Mouse (Mus musculus) midbrain, embryonic 11.5 days (tissue): ENCODE data around the gene Olfr1128. TPM values are rescaled to one million over a fixed set of nuclear protein-coding genes. Genes with fewer than 3 reads are reported as not detected.
"Not testable (repeated sequence)": the region's sequence is repeated elsewhere in the genome, so short reads cannot be mapped to it uniquely, and the experiment has no call there.

ENCODE experiments used
- ATAC-seq: fragments of 200-750 bp; cut with Nextera tagmentation; 2 replicates; pipeline ENCODE4 v1.8.0; 2017; ENCODE audit warnings: moderate TSS enrichment, moderate library complexity; ENCODE audit not compliant: low FRiP score
- DNase-seq: peaks from one replicate; pipeline ENCODE4 v3.0.0; 2015; ENCODE audit warnings: low spot score; ENCODE audit errors: missing footprints
- H3K27ac ChIP-seq: fragments of 300-500 bp; sonication (generic); 2 replicates; pipeline ENCODE4 v1.5.1; 2014; ENCODE audit warnings: low read depth, low read length
- H3K27me3 ChIP-seq: fragments of 300-500 bp; sonication (generic); 2 replicates; pipeline ENCODE4 v1.6.1; 2014; ENCODE audit warnings: mild to moderate bottlenecking, low read length, moderate library complexity, mixed read lengths; ENCODE audit not compliant: control insufficient read depth, insufficient read depth
- H3K36me3 ChIP-seq: fragments of 300-500 bp; sonication (generic); 2 replicates; pipeline ENCODE4 v1.6.1; 2014; ENCODE audit warnings: mild to moderate bottlenecking, low read length, moderate library complexity, mixed read lengths; ENCODE audit not compliant: control insufficient read depth, insufficient read depth
- H3K4me1 ChIP-seq: fragments of 300-500 bp; sonication (generic); 2 replicates; pipeline ENCODE4 v1.6.1; 2014; ENCODE audit warnings: low read length; ENCODE audit not compliant: control insufficient read depth, insufficient read depth
- H3K4me2 ChIP-seq: fragments of 300-500 bp; sonication (generic); 2 replicates; pipeline ENCODE4 v1.6.1; 2014; ENCODE audit warnings: mild to moderate bottlenecking, moderate library complexity
- H3K4me3 ChIP-seq: fragments of 300-500 bp; sonication (generic); 2 replicates; pipeline ENCODE4 v1.5.1; 2014; ENCODE audit warnings: low read depth, low read length
- H3K9ac ChIP-seq: fragments of 300-500 bp; sonication (generic); 2 replicates; pipeline ENCODE4 v1.6.1; 2014; ENCODE audit warnings: low read length
- H3K9me3 ChIP-seq: fragments of 300-500 bp; sonication (generic); 2 replicates; pipeline ENCODE4 v1.6.1; 2016; ENCODE audit warnings: low read length; ENCODE audit not compliant: control insufficient read depth
- WGBS: fragments of 180-500 bp; shearing (Covaris S2); extraction: QIAGEN DNeasy Blood & Tissue Kit; methylation state at CpG from one replicate; pipeline ENCODE4 v1.1.7; 2014; 5-methylcytosine and 5-hydroxymethylcytosine counted together
- polyA plus RNA-seq: library from polyadenylated mRNA; unstranded; fragments of >200 nt; fragmentation: Nextera tagmentation; extraction: Ambion mirVana; gene quantifications from 2 replicates; pipeline ENCODE4 v1.2.1, GENCODE M21; 2014

The Olfr1128 gene
- polyA plus RNA-seq, 1 experiment from 2014 or later, result not detected

GRCm38 (mm10) chr2:87506265-87506664, 39.1 kb downstream of the Olfr1128 start, which contains the start of gene Pramel6:
Gene Pramel6 (plus strand): TSS chr2:87506565.
- Histone ChIP-seq H3K27ac (no peak within 1 kb of the TSS), H3K27me3 (no peaks in the 10 kb centered on the region), H3K4me1 (no peaks in the 10 kb centered on the region), H3K36me3 (no peaks in the 10 kb centered on the region), H3K9me3 (no peaks in the 10 kb centered on the region), H3K4me3 (no peak within 1 kb of the TSS), H3K4me2 (no peak within 1 kb of the TSS), H3K9ac (no peak within 1 kb of the TSS)
- DNase-seq (no peak), ATAC-seq (no peak)
- 88% methylated on average over 6 of the region's 6 CpGs for WGBS

- not testable (repeated sequence) for H3K27me3 ChIP-seq, H3K4me3 ChIP-seq, DNase-seq, ATAC-seq, H3K27ac ChIP-seq, H3K36me3 ChIP-seq, H3K9ac ChIP-seq, H3K4me1 ChIP-seq, H3K9me3 ChIP-seq, H3K4me2 ChIP-seq
- WGBS, result 76% methylated on average over 4 of the region's 5 CpGs
Measured at GRCm38 (mm10) chr2:87496993-87497392, 48.3 kb downstream of the Olfr1128 start, which contains the start of gene Pramel7. Gene Pramel7 (minus strand): TSS chr2:87497093.

Other genes starting within 250 kb of the Olfr1128 start
- not detected in 2 replicates for gene Olfr1118, start 238.0 kb downstream of the Olfr1128 start, polyA plus RNA-seq
- gene Olfr1120, start 190.7 kb downstream of the Olfr1128 start, polyA plus RNA-seq, result not detected in 2 replicates
- not detected in 2 replicates for gene Olfr1121, start 175.6 kb downstream of the Olfr1128 start, polyA plus RNA-seq
- gene Olfr1122, start 159.7 kb downstream of the Olfr1128 start, polyA plus RNA-seq, result not detected in 2 replicates
- not detected in 2 replicates for gene Olfr1123, start 128.9 kb downstream of the Olfr1128 start, polyA plus RNA-seq
- not detected in 2 replicates for gene Olfr1124, start 115.3 kb downstream of the Olfr1128 start, polyA plus RNA-seq
- not detected in 2 replicates for gene Olfr1126, start 91.6 kb downstream of the Olfr1128 start, polyA plus RNA-seq
- gene Pramel7, start 48.4 kb downstream of the Olfr1128 start, polyA plus RNA-seq, result not detected in 2 replicates
- gene Pramel6, start 39.0 kb downstream of the Olfr1128 start, polyA plus RNA-seq, result not detected in 2 replicates
- gene Olfr153, start 13.7 kb downstream of the Olfr1128 start, polyA plus RNA-seq, result not detected in 2 replicates
- gene Olfr1129, start 28.4 kb upstream of the Olfr1128 start, polyA plus RNA-seq, result not detected in 2 replicates
- not detected in 2 replicates for gene Olfr1130, start 60.7 kb upstream of the Olfr1128 start, polyA plus RNA-seq
- gene Olfr1131, start 81.6 kb upstream of the Olfr1128 start, polyA plus RNA-seq, result not detected in 2 replicates
- not detected in 2 replicates for gene Olfr1132, start 92.0 kb upstream of the Olfr1128 start, polyA plus RNA-seq
- not detected in 2 replicates for gene Olfr1133, start 101.8 kb upstream of the Olfr1128 start, polyA plus RNA-seq
- not detected in 2 replicates for gene Olfr1134, start 112.9 kb upstream of the Olfr1128 start, polyA plus RNA-seq
- not detected in 2 replicates for gene Olfr1135, start 128.1 kb upstream of the Olfr1128 start, polyA plus RNA-seq
- not detected in 2 replicates for gene Olfr1136, start 148.4 kb upstream of the Olfr1128 start, polyA plus RNA-seq
- gene Olfr1137, start 167.6 kb upstream of the Olfr1128 start, polyA plus RNA-seq, result not detected in 2 replicates
- not detected in 2 replicates for gene Olfr1138, start 194.4 kb upstream of the Olfr1128 start, polyA plus RNA-seq
- gene Olfr1140, start 198.2 kb upstream of the Olfr1128 start, polyA plus RNA-seq, result not detected in 2 replicates
- not detected in 2 replicates for gene Olfr1141, start 208.4 kb upstream of the Olfr1128 start, polyA plus RNA-seq
- not detected in 2 replicates for gene Olfr152, start 233.9 kb upstream of the Olfr1128 start, polyA plus RNA-seq